Mouse (Mus musculus) MEL (cell line): ENCODE data around the gene Pfn4. TPM values are rescaled to one million over a fixed set of nuclear protein-coding genes. Genes with fewer than 3 reads are reported as not detected.
A peak's percentile ranks its signal among the peaks of the same experiment; 100 is the strongest.

Experiments used
- DNase-seq: peaks from one replicate; pipeline ENCODE4 v3.0.0; 2011; ENCODE audit warnings: low read depth, low spot score
- H3K27ac ChIP-seq: 2 replicates; pipeline ENCODE4 v1.5.1; 2012; ENCODE audit warnings: low read depth, mild to moderate bottlenecking, control low read depth, low read length, moderate library complexity; ENCODE audit not compliant: control insufficient read depth
- H3K27me3 ChIP-seq, 2 experiments: fragments of 150-350 bp in 1 of 2; sonication (generic) in 1 of 2; 2 replicates each; pipeline ENCODE4 v1.6.1; 2012; ENCODE audit warnings: low read length in 2 of 2, mild to moderate bottlenecking in 2 of 2, improper control_type of control experiment in 1 of 2, moderate library complexity in 1 of 2; ENCODE audit not compliant: insufficient read depth in 2 of 2, control insufficient read depth in 1 of 2
- H3K36me3 ChIP-seq, 2 experiments: 2 replicates each; pipeline ENCODE4 v1.6.1; 2012 to 2014; ENCODE audit warnings: low read length in 2 of 2, improper control_type of control experiment in 1 of 2, inconsistent platforms in 1 of 2, mild to moderate bottlenecking in 1 of 2; ENCODE audit not compliant: insufficient read depth in 2 of 2, control insufficient read depth in 1 of 2
- H3K4me1 ChIP-seq, 2 experiments: fragments of 150-350 bp in 1 of 2; sonication (generic) in 1 of 2; 2 replicates each; pipeline ENCODE4 v1.6.1; 2012; ENCODE audit warnings: low read length in 2 of 2, improper control_type of control experiment in 1 of 2, mild to moderate bottlenecking in 1 of 2; ENCODE audit not compliant: insufficient read depth in 2 of 2, control insufficient read depth in 1 of 2
- H3K4me3 ChIP-seq, 2 experiments: fragments of 150-350 bp in 1 of 2; sonication (generic) in 1 of 2; 2 replicates each; pipeline ENCODE4 v1.5.1; 2012; ENCODE audit warnings: low read depth in 2 of 2, low read length in 2 of 2, mild to moderate bottlenecking in 2 of 2, moderate library complexity in 2 of 2, control low read depth in 1 of 2, improper control_type of control experiment in 1 of 2; ENCODE audit not compliant: control insufficient read depth in 1 of 2, insufficient read depth in 1 of 2
- H3K79me2 ChIP-seq: 2 replicates; pipeline ENCODE4 v1.6.1; 2012; ENCODE audit warnings: mild to moderate bottlenecking, low read length, moderate library complexity; ENCODE audit not compliant: control insufficient read depth, poor library complexity, insufficient read depth
- H3K9ac ChIP-seq: 2 replicates; pipeline ENCODE4 v1.6.1; 2012; ENCODE audit warnings: low read depth, mild to moderate bottlenecking, control low read depth, low read length, moderate library complexity; ENCODE audit not compliant: control insufficient read depth, poor library complexity, severe bottlenecking
- H3K9me3 ChIP-seq: fragments of 150-350 bp; sonication (generic); replicated peaks from 2 replicates; pipeline ENCODE4 v1.6.1; 2012; ENCODE audit warnings: mild to moderate bottlenecking, low read length, improper control_type of control experiment, moderate library complexity; ENCODE audit not compliant: insufficient read depth
- CHD1 ChIP-seq: IDR thresholded peaks from 2 replicates; pipeline ENCODE4 v1.6.1; 2012; ENCODE audit warnings: low read depth, mild to moderate bottlenecking, inconsistent platforms, low read length, improper control_type of control experiment
- E2F4 ChIP-seq: IDR thresholded peaks from 2 replicates; pipeline ENCODE4 v1.6.1; 2011; ENCODE audit warnings: low read depth, low read length, improper control_type of control experiment, borderline replicate concordance
- EP300 ChIP-seq, 2 experiments: IDR thresholded peaks; 2 replicates each; pipeline ENCODE4 v1.6.1; 2011; ENCODE audit warnings: improper control_type of control experiment in 2 of 2, low read length in 2 of 2, low read depth in 1 of 2, mild to moderate bottlenecking in 1 of 2
- ETS1 ChIP-seq: IDR thresholded peaks from 2 replicates; pipeline ENCODE4 v1.6.1; 2012; ENCODE audit warnings: low read depth, mild to moderate bottlenecking, inconsistent platforms, low read length, improper control_type of control experiment, moderate library complexity
- GATA1 ChIP-seq: IDR thresholded peaks from 2 replicates; pipeline ENCODE4 v1.6.1; 2011; ENCODE audit warnings: low read depth, low read length, improper control_type of control experiment
- JUND ChIP-seq: IDR thresholded peaks from 2 replicates; pipeline ENCODE4 v1.6.1; 2011; ENCODE audit warnings: low read depth, mild to moderate bottlenecking, improper control_type of control experiment, low read length
- MAFK ChIP-seq: IDR thresholded peaks from 2 replicates; pipeline ENCODE4 v1.6.1; 2011; ENCODE audit warnings: low read depth, mild to moderate bottlenecking, low read length, improper control_type of control experiment, borderline replicate concordance
- MEF2A ChIP-seq: IDR thresholded peaks from 2 replicates; pipeline ENCODE4 v1.6.1; 2014; ENCODE audit warnings: low read depth, mild to moderate bottlenecking, inconsistent platforms, low read length, improper control_type of control experiment; ENCODE audit not compliant: poor library complexity, insufficient replicate concordance, severe bottlenecking; ENCODE audit errors: extremely low read depth
- MXI1 ChIP-seq: IDR thresholded peaks from 2 replicates; pipeline ENCODE4 v1.6.1; 2011; ENCODE audit warnings: mild to moderate bottlenecking, low read depth, low read length, improper control_type of control experiment
- MYB ChIP-seq: IDR thresholded peaks from 2 replicates; pipeline ENCODE4 v1.6.1; 2011; ENCODE audit warnings: mild to moderate bottlenecking, low read depth, low read length, improper control_type of control experiment
- MYC ChIP-seq: IDR thresholded peaks from 2 replicates; pipeline ENCODE4 v1.6.1; 2011; ENCODE audit warnings: low read depth, mild to moderate bottlenecking, low read length, improper control_type of control experiment, moderate library complexity
- NRF1 ChIP-seq: IDR thresholded peaks from 2 replicates; pipeline ENCODE4 v1.6.1; 2014; ENCODE audit warnings: low read depth, mild to moderate bottlenecking, inconsistent platforms, low read length, improper control_type of control experiment, moderate library complexity; ENCODE audit not compliant: poor library complexity, insufficient read depth, severe bottlenecking
- POLR2A ChIP-seq, 2 experiments: IDR thresholded peaks; 2 replicates each; pipeline ENCODE4 v1.6.1; 2011 to 2012; ENCODE audit warnings: low read length in 2 of 2, mild to moderate bottlenecking in 2 of 2, control low read depth in 1 of 2, improper control_type of control experiment in 1 of 2, low read depth in 1 of 2, moderate library complexity in 1 of 2; ENCODE audit not compliant: control insufficient read depth in 1 of 2, insufficient read depth in 1 of 2, poor library complexity in 1 of 2
- RAD21 ChIP-seq: IDR thresholded peaks from 2 replicates; pipeline ENCODE4 v1.6.1; 2011; ENCODE audit warnings: mild to moderate bottlenecking, low read depth, low read length, improper control_type of control experiment
- RCOR1 ChIP-seq: IDR thresholded peaks from 2 replicates; pipeline ENCODE4 v1.6.1; 2012; ENCODE audit warnings: low read depth, mild to moderate bottlenecking, inconsistent platforms, low read length, improper control_type of control experiment
- SIN3A ChIP-seq: IDR thresholded peaks from 2 replicates; pipeline ENCODE4 v1.6.1; 2012; ENCODE audit warnings: low read length, improper control_type of control experiment, inconsistent platforms
- SMC3 ChIP-seq: IDR thresholded peaks from 2 replicates; pipeline ENCODE4 v1.6.1; 2011; ENCODE audit warnings: low read depth, low read length, improper control_type of control experiment
- TAL1 ChIP-seq: IDR thresholded peaks from 2 replicates; pipeline ENCODE4 v1.6.1; 2012; ENCODE audit warnings: mild to moderate bottlenecking, inconsistent platforms, low read length, moderate library complexity, mixed read lengths
- UBTF ChIP-seq: IDR thresholded peaks from 2 replicates; pipeline ENCODE4 v1.6.1; 2012; ENCODE audit warnings: low read depth, mild to moderate bottlenecking, inconsistent platforms, low read length, improper control_type of control experiment, moderate library complexity, borderline replicate concordance; ENCODE audit not compliant: insufficient read depth
- USF1 ChIP-seq: IDR thresholded peaks from 2 replicates; pipeline ENCODE4 v1.6.1; 2014; ENCODE audit warnings: low read depth, mild to moderate bottlenecking, inconsistent platforms, low read length, improper control_type of control experiment, moderate library complexity
- ZKSCAN1 ChIP-seq: IDR thresholded peaks from 2 replicates; pipeline ENCODE4 v1.6.1; 2012; ENCODE audit warnings: low read depth, mild to moderate bottlenecking, inconsistent platforms, low read length, improper control_type of control experiment, moderate library complexity
- ZMIZ1 ChIP-seq: IDR thresholded peaks from 2 replicates; pipeline ENCODE4 v1.6.1; 2012; ENCODE audit warnings: low read depth, mild to moderate bottlenecking, inconsistent platforms, low read length, improper control_type of control experiment, moderate library complexity
- ZNF384 ChIP-seq: IDR thresholded peaks from 2 replicates; pipeline ENCODE4 v1.6.1; 2012; ENCODE audit warnings: low read depth, mild to moderate bottlenecking, inconsistent platforms, low read length, improper control_type of control experiment
- polyA plus RNA-seq, 2 experiments: library from polyadenylated mRNA; stranded (reverse) in 1 of 2; unstranded in 1 of 2; fragments of >175 nt in 1 of 2; fragments of >200 nt in 1 of 2; gene quantifications; 2 replicates each; pipeline versions ENCODE4 v1.2.1 to v1.2.4; 2012; ENCODE audit warnings: low replicate concordance in 2 of 2, low read depth in 1 of 2; ENCODE audit not compliant: insufficient read length in 2 of 2, insufficient read depth in 1 of 2, missing spikeins in 1 of 2
- total RNA-seq: library from RNA; depleted of rRNA; stranded (reverse); fragments of 300-350 nt; gene quantifications from 2 replicates; pipeline ENCODE4 v1.2.3, GENCODE M21; 2012

Gene Pfn4
- total and polyA plus RNA-seq, 3 experiments, result 0.19 to 0.70 TPM; not detected in 1

DNA sequence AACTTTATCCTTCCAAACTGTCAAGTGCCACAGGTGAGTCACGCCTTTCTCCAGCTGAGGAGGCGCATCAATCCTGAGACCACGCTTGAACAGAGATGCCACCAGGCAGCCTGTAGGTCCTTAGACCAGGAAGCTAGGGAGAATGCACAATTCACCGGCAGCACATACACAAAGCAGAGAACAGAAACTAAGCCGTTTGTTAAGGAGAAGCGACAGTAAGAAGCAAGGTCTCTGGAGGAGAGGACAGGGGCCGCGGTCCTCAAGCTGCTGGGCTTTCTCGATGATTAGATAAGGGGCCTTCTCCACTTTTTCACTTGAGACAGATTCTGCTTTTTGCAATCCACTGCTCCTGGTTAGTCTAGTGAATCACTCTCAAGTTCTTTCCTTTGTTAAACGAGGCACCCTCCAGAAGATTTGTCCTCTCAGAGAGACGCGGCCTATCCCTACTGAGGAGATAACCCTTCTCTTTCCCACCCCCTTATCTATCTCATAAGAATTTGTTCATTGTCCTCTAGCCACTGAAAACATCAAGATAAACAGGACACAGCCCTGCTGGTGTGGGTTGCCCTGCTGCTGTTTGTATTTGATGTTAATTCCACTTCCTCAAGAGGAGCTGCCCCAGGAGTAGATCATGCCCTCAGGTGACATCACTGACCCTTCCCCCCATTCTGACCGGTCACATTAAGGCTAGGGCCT lies 49.6 kb upstream of the Pfn4 start:
- TF ChIP-seq EP300 (IDR thresholded peaks at IDR 0.05; ENCODE audit: low read depth in 1 of 2, low read length in 2 of 2), result peak; percentile 27 to 39; a peak in 2 of 4 replicates
- TF ChIP-seq UBTF, result no peak
- no peak for TF ChIP-seq POLR2A (IDR thresholded peaks at IDR 0.05; ENCODE audit: control insufficient read depth in 1 of 2, insufficient read depth in 1 of 2, low read depth in 1 of 2, low read length in 2 of 2, poor library complexity in 1 of 2)
- no peak for TF ChIP-seq ZKSCAN1
- no peak for TF ChIP-seq USF1
- TF ChIP-seq MXI1, result no peak
- no peak for TF ChIP-seq MYC
- TF ChIP-seq JUND, result no peak
- TF ChIP-seq MAFK, result no peak
- peak; percentile 74 for TF ChIP-seq ZMIZ1
- no peak for TF ChIP-seq E2F4
- no peak for TF ChIP-seq MEF2A
- no peak for TF ChIP-seq MYB
- TF ChIP-seq SIN3A, result no peak; the same call in 1 of the 2 replicates
- peak; percentile 17; the same call in 1 of the 2 replicates for TF ChIP-seq SMC3
- peak; percentile 55 for TF ChIP-seq GATA1
- no peak for TF ChIP-seq RCOR1
- TF ChIP-seq NRF1, result no peak
- 0 out of 2 replicates have a peak, but pooled peaks have one; percentile 6 for TF ChIP-seq TAL1
- no peak for TF ChIP-seq ZNF384
- TF ChIP-seq ETS1, result peak; percentile 39; the same call in 1 of the 2 replicates
- no peak for TF ChIP-seq RAD21
- 0 out of 2 replicates have a peak, but pooled peaks have one; percentile 27 for TF ChIP-seq CHD1
- Histone ChIP-seq H3K9me3 (no peaks in the 10 kb centered on the region), H3K27ac (peak overlapping the region; percentile 86), H3K79me2 (no peaks in the 10 kb centered on the region), H3K4me1 (peaks cover 12 to 25% of the 10 kb centered on the region in 2 experiments), H3K9ac (peak overlapping the region; percentile 66), H3K4me3 (peak overlapping the region; percentile 63 to 92), H3K36me3 (peaks cover 0 to 16% of the 10 kb centered on the region in 2 experiments; a peak in 2 of 4 replicates), H3K27me3 (no peaks in the 10 kb centered on the region)
- DNase-seq, result peak; percentile 79
